Mouse (Mus musculus): Measurements from ENCODE around the gene Mgll.
A peak's percentile ranks its signal among the peaks of the same experiment; 100 is the strongest.

Mgll gene

GRCm38 (mm10) chr6:88827395-88828205, 103.4 kb downstream of the Mgll start:
- no peak for DNase-seq (ENCODE audit: low read depth, low spot score)

- DNase-seq (ENCODE audit: low read depth, low spot score): no peak
These were observed 104.2 kb downstream of the Mgll start for GRCm38 (mm10) chr6:88828206-88829009.

GRCm38 (mm10) chr6:88829579-88829978, 105.4 kb downstream of the Mgll start:
- DNase-seq (ENCODE audit: low read depth, low spot score): no peak

- no peak for DNase-seq (ENCODE audit: low read depth, low spot score)
These were observed 106.0 kb downstream of the Mgll start for GRCm38 (mm10) chr6:88830112-88830702.

- peak; percentile 67 for DNase-seq (ENCODE audit: low read depth, low spot score)
These were observed 107.2 kb downstream of the Mgll start for GRCm38 (mm10) chr6:88831456-88831855.

- no peak for DNase-seq (ENCODE audit: low read depth, low spot score)
These were observed 108.5 kb downstream of the Mgll start for GRCm38 (mm10) chr6:88832663-88833062.

- no peak for DNase-seq (ENCODE audit: low read depth, low spot score)
These were observed 109.3 kb downstream of the Mgll start for GRCm38 (mm10) chr6:88833340-88834140.

- DNase-seq (ENCODE audit: low read depth, low spot score): no peak
These were observed 110.8 kb downstream of the Mgll start for GRCm38 (mm10) chr6:88835047-88835446.

- DNase-seq (ENCODE audit: low read depth, low spot score): no peak
These were observed 112.1 kb downstream of the Mgll start for GRCm38 (mm10) chr6:88836178-88836819.

- no peak for DNase-seq (ENCODE audit: low read depth, low spot score)
These were observed 113.8 kb downstream of the Mgll start for GRCm38 (mm10) chr6:88837999-88838398.

GRCm38 (mm10) chr6:88838613-88839012, 114.4 kb downstream of the Mgll start:
- DNase-seq (ENCODE audit: low read depth, low spot score): no peak

- no peak for DNase-seq (ENCODE audit: low read depth, low spot score)
These were observed 115.1 kb downstream of the Mgll start for GRCm38 (mm10) chr6:88839135-88839970.

- DNase-seq (ENCODE audit: low read depth, low spot score): no peak
These were observed 116.0 kb downstream of the Mgll start for GRCm38 (mm10) chr6:88840211-88840610.

- DNase-seq (ENCODE audit: low read depth, low spot score): no peak
These were observed 116.7 kb downstream of the Mgll start for GRCm38 (mm10) chr6:88840791-88841513.

- DNase-seq (ENCODE audit: low read depth, low spot score): no peak
These were observed 117.2 kb downstream of the Mgll start for GRCm38 (mm10) chr6:88841514-88841780.

- DNase-seq (ENCODE audit: low read depth, low spot score): peak; percentile 99
These were observed 117.8 kb downstream of the Mgll start, which contains the start of gene Abtb1 for GRCm38 (mm10) chr6:88841781-88842689. TSS of gene Abtb1 (minus strand) at chr6:88841984.

- peak; percentile 26 for DNase-seq (ENCODE audit: low read depth, low spot score)
These were observed 118.5 kb downstream of the Mgll start for GRCm38 (mm10) chr6:88842731-88843151.

- no peak for DNase-seq (ENCODE audit: low read depth, low spot score)
These were observed 119.0 kb downstream of the Mgll start for GRCm38 (mm10) chr6:88843241-88843640.

All from embryo, embryonic 11.5 days (tissue).